Mouse (Mus musculus): Measurements from ENCODE around the gene Tlcd1. TPM values are rescaled to one million over a fixed set of nuclear protein-coding genes. Genes with fewer than 3 reads are reported as not detected.

Gene Tlcd1
- polyA plus RNA-seq, 1 experiment from 2014 or later = 9.4 TPM

GRCm38 (mm10) chr11:78163045-78163444 lies 13.5 kb upstream of the Tlcd1 start:
- 74% methylated on average over 2 of the region's 2 CpGs for WGBS
- ATAC-seq (ENCODE audit: low FRiP score) = no peak
- Histone ChIP-seq H3K36me3 (peaks cover 45% of the 10 kb centered on the region), H3K9ac (peak overlapping the region; percentile 99), H3K9me3 (replicated peaks) (no peaks in the 10 kb centered on the region), H3K4me2 (replicated peaks) (peak overlapping the region; percentile 84), H3K27me3 (no peaks in the 10 kb centered on the region), H3K4me3 (peak overlapping the region; percentile 95), H3K27ac (peak overlapping the region; percentile 97), H3K4me1 (peaks cover 37% of the 10 kb centered on the region)

DNA sequence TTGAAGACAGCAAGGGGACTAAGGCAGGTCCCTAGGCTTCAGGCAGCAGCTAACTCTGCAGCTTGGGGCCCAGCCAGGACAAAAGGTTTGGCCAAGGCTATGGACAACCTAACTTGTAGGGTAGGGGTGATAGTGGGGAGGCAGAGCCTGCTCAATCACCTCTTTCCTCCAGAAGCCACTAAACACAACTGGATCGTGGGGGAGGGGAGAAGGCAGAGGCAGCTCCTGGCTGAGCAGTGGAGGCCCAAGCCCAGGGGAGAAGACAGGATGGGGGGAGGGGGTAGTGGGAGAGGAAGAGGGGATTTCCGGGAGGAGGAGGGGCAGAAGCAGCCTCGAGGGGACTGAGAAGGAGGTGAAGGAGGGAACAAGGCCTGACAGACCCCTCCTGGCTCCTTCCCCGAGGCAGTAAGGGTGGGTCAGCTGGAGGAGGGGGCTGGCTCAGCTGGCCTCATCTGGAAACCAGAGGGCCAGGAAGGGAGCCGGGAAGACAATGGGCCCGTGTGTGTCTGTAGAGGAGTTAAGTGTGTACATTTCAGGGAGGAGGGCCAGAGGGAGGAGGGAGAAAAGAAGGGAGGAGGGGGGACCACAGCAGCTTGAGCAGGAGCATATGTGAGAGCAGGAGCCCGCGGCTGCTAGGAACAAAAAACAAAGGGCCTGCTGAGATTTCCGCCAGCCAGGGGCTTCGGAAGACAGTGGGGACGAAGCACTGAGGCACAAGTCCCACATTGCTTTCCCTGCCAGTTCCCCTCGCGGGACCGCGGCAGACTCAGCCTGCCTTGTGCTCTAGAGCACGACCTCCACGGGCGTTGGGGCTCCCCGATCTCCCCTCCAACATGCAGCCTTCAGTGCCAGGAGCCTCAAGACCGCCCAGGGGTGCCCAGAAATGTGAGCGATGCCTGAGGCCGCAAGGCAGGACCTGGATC lies 12.6 kb upstream of the Tlcd1 start:
- Histone ChIP-seq H3K9ac (peak overlapping the region; percentile 99), H3K4me1 (peaks cover 34% of the 10 kb centered on the region), H3K27me3 (no peaks in the 10 kb centered on the region), H3K36me3 (peaks cover 36% of the 10 kb centered on the region), H3K4me3 (peak overlapping the region; percentile 95), H3K4me2 (replicated peaks) (peak overlapping the region; percentile 84), H3K9me3 (replicated peaks) (no peaks in the 10 kb centered on the region), H3K27ac (peak overlapping the region; percentile 97)
- ATAC-seq (ENCODE audit: low FRiP score) = peak; percentile 77
- WGBS = 0% methylated on average over 22 of the region's 22 CpGs

DNA sequence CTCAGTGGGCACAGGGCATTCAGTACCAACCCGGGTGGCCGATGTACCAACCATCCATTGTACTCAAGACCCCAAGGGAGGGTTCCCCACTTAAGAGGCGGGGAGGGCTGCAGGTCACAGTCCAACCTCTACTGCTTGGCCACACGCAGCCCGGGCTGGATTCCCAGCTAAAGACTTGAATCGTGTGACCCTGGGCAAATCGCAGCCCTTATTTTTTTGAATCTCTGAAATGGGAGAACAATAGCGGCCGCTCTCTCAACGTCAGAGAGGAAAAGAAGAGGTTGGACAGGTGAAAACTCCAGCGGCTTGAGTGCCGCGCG lies 11.9 kb upstream of the Tlcd1 start:
- no peaks in the 10 kb centered on the region for H3K9me3 ChIP-seq (replicated peaks)
- peak overlapping the region; percentile 99 for H3K9ac ChIP-seq
- H3K27me3 ChIP-seq = no peaks in the 10 kb centered on the region
- peak overlapping the region; percentile 97 for H3K27ac ChIP-seq
- H3K4me3 ChIP-seq = peak overlapping the region; percentile 95
- H3K36me3 ChIP-seq = peaks cover 30% of the 10 kb centered on the region
- under 1% methylated on average over 14 of the region's 14 CpGs for WGBS
- H3K4me1 ChIP-seq = peaks cover 30% of the 10 kb centered on the region
- peak; percentile 18; the same call in 1 of the 2 replicates for ATAC-seq (ENCODE audit: low FRiP score)
- H3K4me2 ChIP-seq (replicated peaks) = peak overlapping the region; percentile 84

DNA sequence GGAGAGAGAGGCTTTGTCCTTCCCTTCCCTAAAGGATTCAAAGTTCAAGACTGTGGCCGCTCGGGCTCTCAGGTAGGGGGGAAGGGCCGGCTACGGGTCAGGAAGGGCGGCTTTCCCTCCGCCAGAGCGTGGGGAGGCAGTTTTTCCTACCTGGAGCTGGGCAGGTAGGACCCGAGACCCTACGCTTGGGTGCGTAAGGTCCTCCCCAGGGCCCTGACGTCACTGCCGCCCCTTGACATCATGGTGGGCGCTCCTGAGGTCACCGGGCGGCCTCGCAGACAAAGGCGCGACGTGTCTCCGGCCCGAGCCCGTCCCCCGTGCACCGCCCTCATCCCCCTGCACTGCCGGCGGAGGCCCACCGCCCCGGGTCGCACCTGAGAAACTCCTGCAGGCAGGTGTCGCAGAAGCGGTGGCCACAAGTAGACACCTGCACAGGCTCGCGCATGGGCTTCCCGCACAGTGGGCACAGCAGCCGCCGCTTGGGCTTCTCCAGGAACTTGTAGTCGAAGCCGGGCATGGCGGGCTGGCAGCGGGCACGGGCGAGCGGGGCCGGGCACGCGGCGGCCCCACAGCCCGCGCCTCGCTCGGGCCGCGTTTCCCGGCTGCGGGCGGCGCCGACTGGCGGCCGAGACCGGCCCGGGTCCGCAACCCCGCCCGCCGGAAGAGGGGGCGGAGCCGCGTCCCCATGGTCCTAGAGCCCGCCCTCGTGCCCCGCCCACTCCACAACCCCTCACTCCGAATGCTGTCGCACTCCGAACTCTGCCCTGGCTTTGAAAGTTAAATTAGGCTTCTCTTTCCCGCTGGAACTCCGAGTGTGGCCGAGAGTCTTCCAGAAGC lies 11.4 kb upstream of the Tlcd1 start, which contains the start of gene Traf4:
Gene Traf4 (minus strand): TSS at position 666 of the 837 bp plus-strand sequence.
- under 1% methylated on average over 44 of the region's 78 CpGs for WGBS
- Histone ChIP-seq H3K27ac (peak within 1 kb of the TSS; percentile 97), H3K9me3 (replicated peaks) (no peaks in the 10 kb centered on the region), H3K4me2 (replicated peaks) (peak within 1 kb of the TSS; percentile 84), H3K27me3 (no peaks in the 10 kb centered on the region), H3K4me1 (peaks cover 29% of the 10 kb centered on the region), H3K36me3 (peaks cover 24% of the 10 kb centered on the region), H3K4me3 (peak within 1 kb of the TSS; percentile 95), H3K9ac (peak within 1 kb of the TSS; percentile 99)
- ATAC-seq (ENCODE audit: low FRiP score) = peak; percentile 81

DNA sequence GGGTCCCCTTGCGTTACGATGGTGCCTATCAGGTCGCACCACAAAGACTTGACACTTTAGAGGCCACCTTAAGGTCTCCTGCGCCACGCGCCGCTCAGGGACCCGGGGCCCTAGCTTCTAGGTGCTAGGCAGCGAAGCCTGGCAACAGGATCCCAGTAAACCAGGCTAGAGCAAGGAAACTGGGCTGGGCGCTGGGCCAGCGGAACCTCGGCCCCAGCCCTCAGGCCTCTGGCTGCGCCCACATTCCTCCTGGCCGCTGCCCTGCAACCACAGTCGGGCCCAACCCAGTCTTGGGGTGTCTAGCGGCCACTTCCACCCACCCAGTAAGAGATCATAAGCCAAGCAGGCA lies 10.8 kb upstream of the Tlcd1 start:
- Histone ChIP-seq H3K36me3 (peaks cover 18% of the 10 kb centered on the region), H3K27ac (peak overlapping the region; percentile 97), H3K27me3 (no peaks in the 10 kb centered on the region), H3K4me3 (peak overlapping the region; percentile 95), H3K4me1 (peaks cover 29% of the 10 kb centered on the region), H3K4me2 (replicated peaks) (peak overlapping the region; percentile 84), H3K9ac (peak overlapping the region; percentile 62), H3K9me3 (replicated peaks) (no peaks in the 10 kb centered on the region)
- whole genome bisulfite sequencing = 2% methylated on average over 16 of the region's 16 CpGs
- peak; percentile 7; the same call in 1 of the 2 replicates for ATAC-seq (ENCODE audit: low FRiP score)

DNA sequence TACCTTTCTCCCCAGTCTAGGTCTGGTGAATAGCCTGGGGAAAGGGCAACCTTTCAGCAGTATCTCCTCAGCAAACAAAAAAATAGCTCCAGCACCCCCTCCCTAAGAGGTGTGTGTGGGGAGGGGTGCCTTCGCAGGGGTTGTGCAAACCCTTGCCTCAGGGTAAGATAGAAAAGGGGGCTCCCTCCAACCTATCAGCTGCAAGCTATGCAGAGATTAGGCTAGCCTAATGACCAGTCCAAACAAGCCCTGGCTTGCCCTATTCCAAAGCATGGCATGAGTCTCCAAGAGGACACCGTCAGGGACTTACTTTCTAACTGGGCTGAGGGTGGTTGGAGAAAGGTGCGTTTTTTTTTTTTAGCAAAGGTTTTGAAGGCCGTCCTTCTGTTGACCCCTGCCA lies 10.3 kb upstream of the Tlcd1 start:
- Histone ChIP-seq H3K36me3 (peaks cover 14% of the 10 kb centered on the region), H3K4me1 (peaks cover 29% of the 10 kb centered on the region), H3K9ac (no peak overlapping the region), H3K27ac (peak overlapping the region; percentile 97), H3K4me2 (replicated peaks) (peak overlapping the region; percentile 84), H3K4me3 (peak overlapping the region; percentile 95), H3K9me3 (replicated peaks) (no peaks in the 10 kb centered on the region), H3K27me3 (no peaks in the 10 kb centered on the region)
- no peak for ATAC-seq (ENCODE audit: low FRiP score)
- 43% methylated on average over 4 of the region's 4 CpGs for WGBS

- no peak overlapping the region for H3K27ac ChIP-seq
- H3K4me1 ChIP-seq = peaks cover 29% of the 10 kb centered on the region
- H3K9ac ChIP-seq = no peak overlapping the region
- no peak for ATAC-seq (ENCODE audit: low FRiP score)
- no peaks in the 10 kb centered on the region for H3K9me3 ChIP-seq (replicated peaks)
- no peak overlapping the region for H3K4me3 ChIP-seq
- no peaks in the 10 kb centered on the region for H3K27me3 ChIP-seq
- no peak overlapping the region for H3K4me2 ChIP-seq (replicated peaks)
- WGBS = 78% methylated on average over 6 of the region's 6 CpGs
- peaks cover 9% of the 10 kb centered on the region for H3K36me3 ChIP-seq
Observed at GRCm38 (mm10) chr11:78166640-78167039, 9.9 kb upstream of the Tlcd1 start.

- H3K9me3 ChIP-seq (replicated peaks) = no peaks in the 10 kb centered on the region
- H3K36me3 ChIP-seq = peaks cover 1% of the 10 kb centered on the region
- no peak overlapping the region for H3K9ac ChIP-seq
- H3K4me2 ChIP-seq (replicated peaks) = no peak overlapping the region
- no peak overlapping the region for H3K4me3 ChIP-seq
- ATAC-seq (ENCODE audit: low FRiP score) = no peak
- H3K27ac ChIP-seq = no peak overlapping the region
- H3K4me1 ChIP-seq = peaks cover 23% of the 10 kb centered on the region
- 87% methylated on average over 14 of the region's 14 CpGs for WGBS
- no peaks in the 10 kb centered on the region for H3K27me3 ChIP-seq
Observed at GRCm38 (mm10) chr11:78167257-78167959, 9.1 kb upstream of the Tlcd1 start.

GRCm38 (mm10) chr11:78168541-78169468 lies 7.7 kb upstream of the Tlcd1 start:
- Histone ChIP-seq H3K36me3 (no peaks in the 10 kb centered on the region), H3K27me3 (no peaks in the 10 kb centered on the region), H3K4me2 (replicated peaks) (no peak overlapping the region), H3K9ac (no peak overlapping the region), H3K9me3 (replicated peaks) (no peaks in the 10 kb centered on the region), H3K4me3 (no peak overlapping the region), H3K4me1 (peaks cover 9% of the 10 kb centered on the region), H3K27ac (no peak overlapping the region)
- ATAC-seq (ENCODE audit: low FRiP score) = no peak
- 65% methylated on average over 19 of the region's 19 CpGs for WGBS

- H3K9ac ChIP-seq = no peak overlapping the region
Observed at GRCm38 (mm10) chr11:78170306-78170705, 6.2 kb upstream of the Tlcd1 start.

DNA sequence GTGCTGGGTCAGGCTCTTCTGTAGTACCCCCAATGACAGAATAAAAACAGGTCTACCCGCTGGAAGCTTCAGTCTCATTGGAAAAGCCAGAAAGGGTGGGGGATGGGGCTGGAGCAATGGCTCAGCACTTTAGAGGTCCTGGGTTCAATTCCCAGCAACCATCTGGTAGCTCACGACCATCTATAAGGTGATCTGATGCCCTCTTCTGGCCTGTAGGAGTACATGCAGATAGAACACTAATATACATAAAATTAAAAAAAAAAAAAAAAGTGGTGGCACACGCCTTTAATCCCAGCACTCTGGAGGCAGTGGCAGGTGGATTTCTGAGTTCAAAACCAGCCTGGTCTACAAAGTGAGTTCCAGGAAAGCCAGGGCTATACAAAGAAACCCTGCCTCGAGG lies 5.2 kb upstream of the Tlcd1 start:
- WGBS = 66% methylated on average over 4 of the region's 4 CpGs
- Histone ChIP-seq H3K27me3 (no peaks in the 10 kb centered on the region), H3K27ac (no peak overlapping the region), H3K9ac (no peak overlapping the region), H3K4me3 (no peak overlapping the region), H3K36me3 (no peaks in the 10 kb centered on the region), H3K9me3 (replicated peaks) (no peaks in the 10 kb centered on the region), H3K4me2 (replicated peaks) (no peak overlapping the region), H3K4me1 (peaks cover 3% of the 10 kb centered on the region; the same call in 1 of the 2 replicates)
- ATAC-seq (ENCODE audit: low FRiP score) = no peak

More at GRCm38 (mm10) chr11:78170306-78170705, 6.2 kb upstream of the Tlcd1 start:
- WGBS = 88% methylated on average over 15 of the region's 15 CpGs
- no peak overlapping the region for H3K4me3 ChIP-seq
- no peaks in the 10 kb centered on the region for H3K36me3 ChIP-seq
- H3K27ac ChIP-seq = no peak overlapping the region
- no peaks in the 10 kb centered on the region for H3K27me3 ChIP-seq
- H3K4me2 ChIP-seq (replicated peaks) = no peak overlapping the region
- H3K4me1 ChIP-seq = peaks cover 7% of the 10 kb centered on the region
- H3K9me3 ChIP-seq (replicated peaks) = no peaks in the 10 kb centered on the region
- ATAC-seq (ENCODE audit: low FRiP score) = no peak
